Mouse (Mus musculus): Measurements from ENCODE around the gene Gm9918.

DNA sequence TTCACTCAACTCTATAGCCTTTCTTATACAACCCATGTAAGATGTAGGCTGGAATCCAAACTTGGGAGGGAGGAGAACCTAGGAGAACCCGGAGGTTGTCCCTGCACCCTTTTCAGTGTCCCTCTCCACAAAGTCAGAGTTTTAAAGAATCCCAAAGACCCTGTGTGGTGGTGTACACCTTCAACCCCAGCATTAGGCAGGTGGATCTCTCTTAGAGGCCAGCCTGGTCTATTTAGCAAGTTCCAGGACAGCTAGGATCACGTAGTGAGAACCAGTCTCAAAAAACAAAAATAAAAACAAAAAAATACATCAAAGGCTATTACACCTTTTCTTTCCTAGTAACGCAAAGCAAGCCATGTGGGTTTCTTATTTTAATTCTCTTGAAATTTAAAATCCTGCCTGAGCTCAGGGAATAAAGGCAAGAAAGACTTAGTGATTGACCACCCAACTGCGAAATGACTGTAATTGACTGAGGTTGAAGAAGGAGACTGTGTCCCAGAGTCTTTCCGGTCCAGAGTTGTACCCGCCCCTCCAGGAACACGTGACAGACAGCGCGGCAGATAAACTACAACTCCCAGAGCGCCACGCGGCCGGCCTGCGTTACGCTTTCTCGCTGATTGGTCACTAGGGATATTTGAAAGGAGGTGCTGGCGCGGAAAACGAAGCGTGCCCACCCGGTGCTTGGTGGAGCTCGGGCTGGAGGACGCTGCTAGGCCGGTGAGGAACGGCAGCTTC, 25.4 kb downstream of the Gm9918 start, which contains the start of gene Espl1:
- TF ChIP-seq POLR2A (IDR thresholded peaks at IDR 0.05; ENCODE audit: extremely low read depth, insufficient read depth, low read length) (no peak), CTCF (IDR thresholded peaks at IDR 0.05; ENCODE audit: low read depth, low read length) (no peak)
